Mouse (Mus musculus) heart, postnatal 0 days (tissue): ENCODE results near the gene Rassf2. TPM values are rescaled to one million over a fixed set of nuclear protein-coding genes. Genes with fewer than 3 reads are reported as not detected.

ENCODE experiments used
- ATAC-seq: fragments of 200-750 bp; cut with Nextera tagmentation; 2 replicates; pipeline ENCODE4 v1.8.0; 2017; ENCODE audit warnings: low read depth, moderate number of reproducible peaks, moderate library complexity; ENCODE audit not compliant: insufficient read depth
- DNase-seq: peaks from one replicate; pipeline ENCODE4 v3.0.0-alpha.2; 2016; ENCODE audit warnings: low spot score
- H3K27ac ChIP-seq: fragments of 300-500 bp; sonication (generic); 2 replicates; pipeline ENCODE4 v1.5.1; 2014; ENCODE audit warnings: low read depth, mild to moderate bottlenecking
- H3K27me3 ChIP-seq: fragments of 300-500 bp; sonication (generic); 2 replicates; pipeline ENCODE4 v1.6.1; 2014; ENCODE audit warnings: low read length, mixed read lengths; ENCODE audit not compliant: control insufficient read depth, insufficient read depth
- H3K36me3 ChIP-seq: fragments of 300-500 bp; sonication (generic); replicated peaks from 2 replicates; pipeline ENCODE4 v1.6.1; 2014; ENCODE audit warnings: low read length, mixed read lengths; ENCODE audit not compliant: control insufficient read depth, insufficient read depth
- H3K4me1 ChIP-seq: fragments of 300-500 bp; sonication (generic); 2 replicates; pipeline ENCODE4 v1.6.1; 2014; ENCODE audit warnings: antibody characterized with exemption; ENCODE audit not compliant: control insufficient read depth, insufficient read depth
- H3K4me2 ChIP-seq: fragments of 300-500 bp; sonication (generic); 2 replicates; pipeline ENCODE4 v1.6.1; 2014; ENCODE audit warnings: low read depth, mild to moderate bottlenecking, low read length, moderate library complexity
- H3K4me3 ChIP-seq: fragments of 300-500 bp; sonication (generic); 2 replicates; pipeline ENCODE4 v1.5.1; 2014; ENCODE audit warnings: low read depth, low read length
- H3K9ac ChIP-seq: fragments of 300-500 bp; sonication (generic); replicated peaks from 2 replicates; pipeline ENCODE4 v1.6.1; 2014; ENCODE audit warnings: low read depth, low read length, mixed read lengths
- H3K9me3 ChIP-seq: fragments of 300-500 bp; sonication (generic); replicated peaks from 2 replicates; pipeline ENCODE4 v1.6.1; 2016; ENCODE audit warnings: low read length; ENCODE audit not compliant: control insufficient read depth
- CTCF ChIP-seq: IDR thresholded peaks from 2 replicates; pipeline ENCODE4 v1.5.1; 2016; ENCODE audit warnings: antibody characterized with exemption, control low read depth, low read depth
- EP300 ChIP-seq: IDR thresholded peaks from 2 replicates; pipeline ENCODE4 v1.6.1; 2016; ENCODE audit warnings: antibody characterized with exemption, low read depth
- WGBS: fragments of 180-500 bp; shearing (Covaris S2); extraction: QIAGEN DNeasy Blood & Tissue Kit; methylation state at CpG from one replicate; pipeline ENCODE4 v1.1.7; 2014; 5-methylcytosine and 5-hydroxymethylcytosine counted together
- polyA plus RNA-seq: library from polyadenylated mRNA; unstranded; fragments of >200 nt; fragmentation: Nextera tagmentation; extraction: Ambion mirVana; gene quantifications from 2 replicates; pipeline ENCODE4 v1.2.1, GENCODE M21; 2015
- total RNA-seq: library from RNA; depleted of rRNA; stranded (reverse); fragments of >200 nt; gene quantifications from 2 replicates; pipeline ENCODE4 v1.2.3, GENCODE M21; 2014; ENCODE audit warnings: low replicate concordance

Gene Rassf2
- total and polyA plus RNA-seq, 2 experiments from 2014 or later = 2.7 to 5.2 TPM

GRCm38 (mm10) chr2:131970597-131970996 lies 59.5 kb downstream of the Rassf2 start:
- TF ChIP-seq EP300 = no peak
- no peaks in the 10 kb centered on the region for H3K36me3 ChIP-seq
- H3K9ac ChIP-seq = no peak overlapping the region
- DNase-seq = no peak
- H3K27ac ChIP-seq = no peak overlapping the region
- no peaks in the 10 kb centered on the region for H3K27me3 ChIP-seq
- no peak for ATAC-seq
- no peak overlapping the region for H3K4me3 ChIP-seq
- WGBS = 83% methylated on average over 2 of the region's 2 CpGs
- H3K4me2 ChIP-seq = no peak overlapping the region
- no peaks in the 10 kb centered on the region for H3K4me1 ChIP-seq
- no peaks in the 10 kb centered on the region for H3K9me3 ChIP-seq

- peaks cover 6% of the 10 kb centered on the region; the same call in 1 of the 2 replicates for H3K4me1 ChIP-seq
- 71% methylated on average over 2 of the region's 2 CpGs for WGBS
- H3K4me3 ChIP-seq = no peak overlapping the region
- TF ChIP-seq CTCF (no peak), EP300 (no peak)
- no peaks in the 10 kb centered on the region for H3K36me3 ChIP-seq
- DNase-seq = no peak
- no peaks in the 10 kb centered on the region for H3K27me3 ChIP-seq
- ATAC-seq = no peak
- H3K4me2 ChIP-seq = no peak overlapping the region
- H3K27ac ChIP-seq = no peak overlapping the region
- no peak overlapping the region for H3K9ac ChIP-seq
- no peaks in the 10 kb centered on the region for H3K9me3 ChIP-seq
Measured at GRCm38 (mm10) chr2:131961671-131962070, 68.4 kb downstream of the Rassf2 start.

DNA sequence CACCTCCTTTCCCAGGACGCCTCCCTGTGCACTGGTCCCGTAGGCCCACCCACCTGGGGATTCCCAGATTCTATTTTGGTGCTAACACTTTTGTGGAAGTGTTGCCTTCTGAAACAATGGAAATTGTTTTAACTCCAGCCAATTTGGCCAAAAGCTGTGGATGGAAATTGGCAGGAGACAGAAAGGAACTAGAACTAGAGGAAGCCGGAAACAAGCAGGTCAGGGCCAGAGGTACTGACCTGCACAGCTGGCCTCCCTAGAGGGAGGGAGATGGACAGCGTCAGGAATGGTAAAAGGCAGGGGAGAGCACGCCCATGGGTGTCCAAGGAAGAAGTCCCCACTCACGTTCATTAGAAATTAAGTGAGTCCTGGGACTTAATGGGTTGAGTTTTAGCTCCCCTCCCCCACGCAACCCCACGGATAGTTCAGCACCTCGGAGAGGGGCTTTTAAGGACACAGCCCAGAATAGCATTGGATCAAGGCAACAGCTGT lies 72.3 kb downstream of the Rassf2 start:
- TF ChIP-seq EP300 (peak; percentile 73; the same call in 1 of the 2 replicates), CTCF (no peak)
- DNase-seq = no peak
- no peak; the same call in 1 of the 2 replicates for ATAC-seq
- Histone ChIP-seq H3K27ac (no peak overlapping the region), H3K4me1 (peaks cover 24% of the 10 kb centered on the region), H3K4me2 (no peak overlapping the region), H3K27me3 (no peaks in the 10 kb centered on the region), H3K9ac (no peak overlapping the region), H3K4me3 (no peak overlapping the region), H3K9me3 (no peaks in the 10 kb centered on the region), H3K36me3 (no peaks in the 10 kb centered on the region)
- WGBS = 38% methylated on average over 9 of the region's 9 CpGs

GRCm38 (mm10) chr2:131956336-131957256 lies 73.5 kb downstream of the Rassf2 start:
- no peak for DNase-seq
- H3K27ac ChIP-seq = no peak overlapping the region
- H3K4me1 ChIP-seq = peaks cover 29% of the 10 kb centered on the region
- H3K27me3 ChIP-seq = no peaks in the 10 kb centered on the region
- H3K36me3 ChIP-seq = no peaks in the 10 kb centered on the region
- ATAC-seq = no peak
- H3K4me2 ChIP-seq = no peak overlapping the region
- H3K9ac ChIP-seq = no peak overlapping the region
- 69% methylated on average over 7 of the region's 7 CpGs for WGBS
- no peak for TF ChIP-seq EP300
- no peak for TF ChIP-seq CTCF
- H3K4me3 ChIP-seq = no peak overlapping the region
- no peaks in the 10 kb centered on the region for H3K9me3 ChIP-seq

GRCm38 (mm10) chr2:131955264-131955663 lies 74.8 kb downstream of the Rassf2 start:
- peak; percentile 59 for DNase-seq
- Histone ChIP-seq H3K4me2 (peak overlapping the region; percentile 62), H3K9ac (no peak overlapping the region), H3K9me3 (no peaks in the 10 kb centered on the region), H3K4me1 (peaks cover 32% of the 10 kb centered on the region), H3K4me3 (peak overlapping the region; percentile 36), H3K36me3 (no peaks in the 10 kb centered on the region), H3K27ac (peak overlapping the region; percentile 65), H3K27me3 (no peaks in the 10 kb centered on the region)
- TF ChIP-seq EP300 (no peak), CTCF (no peak)
- peak; percentile 58 for ATAC-seq
- WGBS = 5% methylated on average over 17 of the region's 17 CpGs
